Mouse (Mus musculus): Measurements from ENCODE around the gene Usp30. TPM values are rescaled to one million over a fixed set of nuclear protein-coding genes. Genes with fewer than 3 reads are reported as not detected.

The Usp30 gene
- 28.1 TPM for polyA plus RNA-seq (2015; fragmentation: Illumina TruSeq; extraction: RNeasy Lipid Tissue Mini Kit (QIAGEN cat#74804); ENCODE audit: low read depth, low replicate concordance)

GRCm38 (mm10) chr5:114065161-114065560 lies at the start of gene Usp30:
Gene Usp30, plus strand, starts transcription at chr5:114065461.

GRCm38 (mm10) chr5:114091057-114091807 lies 26.0 kb downstream of the Usp30 start, which contains the start of gene Svop:
Gene Svop, minus strand, starts transcription at chr5:114091570.

GRCm38 (mm10) chr5:114127374-114128349 lies 62.4 kb downstream of the Usp30 start, which contains the start of gene Alkbh2:
Gene Alkbh2, minus strand, starts transcription at chr5:114128218.

GRCm38 (mm10) chr5:114130211-114130605 lies 64.9 kb downstream of the Usp30 start, which contains the start of gene Ung:
Gene Ung, plus strand, starts transcription at chr5:114130386.

GRCm38 (mm10) chr5:114146028-114146888 lies 81.0 kb downstream of the Usp30 start, which contains the start of gene Acacb:
Gene Acacb, plus strand, starts transcription at chr5:114146535.

Other genes starting within 250 kb of the Usp30 start
- 34.2 TPM for gene Selplg, start 232.8 kb upstream of the Usp30 start, polyA plus RNA-seq (2015; fragmentation: Illumina TruSeq; extraction: RNeasy Lipid Tissue Mini Kit (QIAGEN cat#74804); ENCODE audit: low read depth, low replicate concordance)
- gene Coro1c, start 156.7 kb upstream of the Usp30 start, polyA plus RNA-seq (2015; fragmentation: Illumina TruSeq; extraction: RNeasy Lipid Tissue Mini Kit (QIAGEN cat#74804); ENCODE audit: low read depth, low replicate concordance): 62.4 TPM
- gene Ssh1, start 71.6 kb upstream of the Usp30 start, polyA plus RNA-seq (2015; fragmentation: Illumina TruSeq; extraction: RNeasy Lipid Tissue Mini Kit (QIAGEN cat#74804); ENCODE audit: low read depth, low replicate concordance): 8.1 TPM
- gene Dao, start 61.8 kb upstream of the Usp30 start, polyA plus RNA-seq (2015; fragmentation: Illumina TruSeq; extraction: RNeasy Lipid Tissue Mini Kit (QIAGEN cat#74804); ENCODE audit: low read depth, low replicate concordance): 1.1 TPM
- gene Svop, start 26.1 kb downstream of the Usp30 start, polyA plus RNA-seq (2015; fragmentation: Illumina TruSeq; extraction: RNeasy Lipid Tissue Mini Kit (QIAGEN cat#74804); ENCODE audit: low read depth, low replicate concordance): 114 TPM
- gene Alkbh2, start 62.8 kb downstream of the Usp30 start, polyA plus RNA-seq (2015; fragmentation: Illumina TruSeq; extraction: RNeasy Lipid Tissue Mini Kit (QIAGEN cat#74804); ENCODE audit: low read depth, low replicate concordance): 7.9 TPM
- gene Ung, start 64.9 kb downstream of the Usp30 start, polyA plus RNA-seq (2015; fragmentation: Illumina TruSeq; extraction: RNeasy Lipid Tissue Mini Kit (QIAGEN cat#74804); ENCODE audit: low read depth, low replicate concordance): 3.0 TPM
- 2.1 TPM for gene Acacb, start 81.1 kb downstream of the Usp30 start, polyA plus RNA-seq (2015; fragmentation: Illumina TruSeq; extraction: RNeasy Lipid Tissue Mini Kit (QIAGEN cat#74804); ENCODE audit: low read depth, low replicate concordance)
- gene Foxn4, start 208.3 kb downstream of the Usp30 start, polyA plus RNA-seq (2015; fragmentation: Illumina TruSeq; extraction: RNeasy Lipid Tissue Mini Kit (QIAGEN cat#74804); ENCODE audit: low read depth, low replicate concordance): not detected
- 3.1 TPM for gene Myo1h, start 223.7 kb downstream of the Usp30 start, polyA plus RNA-seq (2015; fragmentation: Illumina TruSeq; extraction: RNeasy Lipid Tissue Mini Kit (QIAGEN cat#74804); ENCODE audit: low read depth, low replicate concordance)